Mouse (Mus musculus): ENCODE results near the gene Pepd.

DNA sequence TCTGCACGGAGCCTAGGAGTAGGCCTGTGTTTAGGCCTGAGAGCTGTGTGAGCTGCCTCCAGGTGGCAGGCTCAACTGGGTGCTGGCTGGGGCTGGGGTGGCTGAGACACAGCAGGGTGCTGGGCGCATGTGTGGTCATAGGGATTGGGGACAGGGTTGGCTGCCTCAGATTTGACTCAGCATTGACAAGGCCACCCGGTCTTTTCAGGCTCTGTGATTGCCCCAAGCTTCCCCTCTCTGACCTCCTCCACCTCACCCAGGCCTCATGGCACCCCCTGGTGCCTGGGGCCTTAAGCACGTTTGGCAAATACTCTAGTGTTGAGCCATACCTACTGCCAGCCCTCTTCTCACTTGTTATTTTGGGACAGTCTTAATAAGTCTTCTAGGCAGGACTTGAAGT is 111.1 kb downstream of the Pepd start:
- TF ChIP-seq CTCF (IDR thresholded peaks at IDR 0.05; ENCODE audit: extremely low read depth, insufficient read depth, low read length) (no peak), POLR2A (IDR thresholded peaks at IDR 0.05; ENCODE audit: extremely low read depth, insufficient read depth, low read length) (no peak)

Data from cortical plate, adult 2 months (tissue).